8 mouse cellular contexts compared by ENCODE assay signal in the genomic region with DNA sequence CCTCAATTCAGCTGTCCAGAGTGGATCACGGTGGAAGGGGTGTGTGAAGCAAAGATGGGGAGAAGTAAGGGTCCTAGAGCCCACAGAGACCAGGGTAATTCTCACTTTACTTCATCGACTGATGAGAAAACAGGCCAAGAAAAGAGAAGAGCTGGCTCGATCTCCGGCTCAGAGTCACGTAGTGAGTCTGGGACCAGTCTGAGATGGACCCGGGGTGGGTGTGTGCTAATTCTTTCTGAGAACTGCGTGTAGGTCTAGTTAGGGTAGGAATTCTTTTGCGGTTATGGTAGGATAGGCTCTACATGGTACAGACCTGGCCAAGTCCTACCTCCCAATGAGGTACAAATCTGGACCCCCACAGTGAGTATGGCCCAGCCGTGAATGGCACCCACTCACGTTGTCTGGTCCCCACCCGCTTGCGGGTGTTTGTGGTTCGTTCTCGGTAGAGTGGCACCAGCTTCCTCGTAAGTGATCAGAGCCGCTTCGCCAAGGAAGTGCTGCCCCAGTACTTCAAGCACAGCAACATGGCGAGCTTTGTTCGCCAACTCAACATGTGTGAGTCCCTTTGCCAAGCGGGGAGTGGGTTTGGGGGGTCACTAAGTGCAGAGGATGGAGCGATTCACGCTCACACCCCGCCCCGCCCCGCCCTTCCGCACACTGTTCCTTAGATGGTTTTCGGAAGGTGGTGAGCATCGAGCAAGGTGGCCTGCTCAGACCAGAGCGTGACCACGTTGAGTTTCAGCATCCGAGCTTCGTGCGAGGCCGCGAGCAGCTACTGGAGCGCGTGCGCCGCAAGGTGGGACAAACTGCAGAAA. TPM values are rescaled to one million over a fixed set of nuclear protein-coding genes. Genes with fewer than 3 reads are reported as not detected.
DNase-seq lines count a peak whose midpoint lies in the region; ATAC-seq lines count a peak whose summit lies in the region.

No protein-coding gene starts in this region.

- H3K36me3 ChIP-seq in limb, embryonic 15.5 days: no peaks in the 10 kb centered on the region
- no peaks in the 10 kb centered on the region for H3K36me3 ChIP-seq in stomach, embryonic 15.5 days

- peak; percentile 57 for DNase-seq in cerebellum, adult 9-10 months
- no peak for DNase-seq in cerebellum, postnatal 10 days
- DNase-seq in right cerebral cortex, postnatal 14 days: peak; percentile 5
- no peak for DNase-seq in right cerebral cortex, postnatal 25 days
- no peak for DNase-seq in spleen, postnatal 10 days (ENCODE audit: low spot score in 2 of 2)
- DNase-seq in kidney, postnatal 4 days: no peak

- peak overlapping the region; percentile 43 for H3K4me3 ChIP-seq in limb, embryonic 15.5 days
- H3K4me3 ChIP-seq in stomach, embryonic 15.5 days (replicated peaks): peak overlapping the region; percentile 44

- 4% methylated on average over 39 of the region's 39 CpGs for WGBS in limb, embryonic 15.5 days
- WGBS in stomach, embryonic 15.5 days: 8% methylated on average over 39 of the region's 39 CpGs

- no peaks in the 10 kb centered on the region for H3K9me3 ChIP-seq in limb, embryonic 15.5 days
- no peaks in the 10 kb centered on the region for H3K9me3 ChIP-seq in stomach, embryonic 15.5 days

- peak overlapping the region; percentile 83 for H3K4me2 ChIP-seq in limb, embryonic 15.5 days
- peak overlapping the region; percentile 89 for H3K4me2 ChIP-seq in stomach, embryonic 15.5 days

- H3K27ac ChIP-seq in limb, embryonic 15.5 days: no peak overlapping the region
- H3K27ac ChIP-seq in stomach, embryonic 15.5 days: no peak overlapping the region

- H3K27me3 ChIP-seq in limb, embryonic 15.5 days: peaks cover 93% of the 10 kb centered on the region
- H3K27me3 ChIP-seq in stomach, embryonic 15.5 days (replicated peaks): peaks cover 86% of the 10 kb centered on the region

- ATAC-seq in limb, embryonic 15.5 days (ENCODE audit: insufficient number of reproducible peaks, low FRiP score, low TSS enrichment, low read depth): no peak
- no peak for ATAC-seq in stomach, embryonic 15.5 days (ENCODE audit: insufficient read depth, low FRiP score, low read depth)

- peaks cover 38% of the 10 kb centered on the region for H3K4me1 ChIP-seq in limb, embryonic 15.5 days
- H3K4me1 ChIP-seq in stomach, embryonic 15.5 days: peaks cover 36% of the 10 kb centered on the region

- H3K9ac ChIP-seq in limb, embryonic 15.5 days: 0 out of 2 replicates have a peak overlapping the region, but pooled peaks have one; percentile 7
- no peak overlapping the region for H3K9ac ChIP-seq in stomach, embryonic 15.5 days

RNA-seq across cellular contexts. Expression of gene Hsf4, which starts 0.7 kb away (rescaled TPM):
- polyA plus RNA-seq in limb, embryonic 15.5 days (2015; fragmentation: Nextera tagmentation; extraction: Ambion mirVana): 0.33 and 0.41 TPM in 2 replicates
- polyA plus RNA-seq in stomach, embryonic 15.5 days (2015; fragmentation: Nextera tagmentation; extraction: Ambion mirVana): 0.08 and 0.24 TPM in 2 replicates

RNA-seq across cellular contexts. Expression of gene Nol3, which starts 5.6 kb away (rescaled TPM):
- 3.1 and 5.3 TPM in 2 replicates for polyA plus RNA-seq in limb, embryonic 15.5 days (2015; fragmentation: Nextera tagmentation; extraction: Ambion mirVana)
- polyA plus RNA-seq in stomach, embryonic 15.5 days (2015; fragmentation: Nextera tagmentation; extraction: Ambion mirVana): 1.4 and 1.7 TPM in 2 replicates

RNA-seq across cellular contexts. Expression of gene Fbxl8, which starts 5.9 kb away (rescaled TPM):
- polyA plus RNA-seq in limb, embryonic 15.5 days (2015; fragmentation: Nextera tagmentation; extraction: Ambion mirVana): 4.6 and 4.9 TPM in 2 replicates
- 3.7 and 4.4 TPM in 2 replicates for polyA plus RNA-seq in stomach, embryonic 15.5 days (2015; fragmentation: Nextera tagmentation; extraction: Ambion mirVana)

RNA-seq across cellular contexts. Expression of gene Tradd, which starts 5.9 kb away (rescaled TPM):
- 30.8 and 38.0 TPM in 2 replicates for polyA plus RNA-seq in limb, embryonic 15.5 days (2015; fragmentation: Nextera tagmentation; extraction: Ambion mirVana)
- polyA plus RNA-seq in stomach, embryonic 15.5 days (2015; fragmentation: Nextera tagmentation; extraction: Ambion mirVana): 28.5 and 30.3 TPM in 2 replicates

RNA-seq across cellular contexts. Expression of gene B3gnt9, which starts 15.4 kb away (rescaled TPM):
- 50.7 and 50.8 TPM in 2 replicates for polyA plus RNA-seq in limb, embryonic 15.5 days (2015; fragmentation: Nextera tagmentation; extraction: Ambion mirVana)
- 26.1 and 27.4 TPM in 2 replicates for polyA plus RNA-seq in stomach, embryonic 15.5 days (2015; fragmentation: Nextera tagmentation; extraction: Ambion mirVana)

Comparison
In these comparisons a context has a peak if more than half of its experiments do, and no peak if none do; other contexts are left out.
1. DNase-seq: peak in cerebellum, adult 9-10 months (single experiment) and right cerebral cortex, postnatal 14 days (single experiment); none in cerebellum, postnatal 10 days (0 of 2), right cerebral cortex, postnatal 25 days (single experiment), spleen, postnatal 10 days (0 of 2) and kidney, postnatal 4 days (0 of 2).